Mouse (Mus musculus) spleen, adult 12 weeks (tissue): ENCODE data around the gene Cdkn1a.
"Not testable (repeated sequence)": the region's sequence is repeated elsewhere in the genome, so short reads cannot be mapped to it uniquely, and the experiment has no call there.

Experiments used
- DNase-seq: peaks from one replicate; pipeline ENCODE4 v3.0.0; 2022; ENCODE audit warnings: low spot score

The Cdkn1a gene

DNA sequence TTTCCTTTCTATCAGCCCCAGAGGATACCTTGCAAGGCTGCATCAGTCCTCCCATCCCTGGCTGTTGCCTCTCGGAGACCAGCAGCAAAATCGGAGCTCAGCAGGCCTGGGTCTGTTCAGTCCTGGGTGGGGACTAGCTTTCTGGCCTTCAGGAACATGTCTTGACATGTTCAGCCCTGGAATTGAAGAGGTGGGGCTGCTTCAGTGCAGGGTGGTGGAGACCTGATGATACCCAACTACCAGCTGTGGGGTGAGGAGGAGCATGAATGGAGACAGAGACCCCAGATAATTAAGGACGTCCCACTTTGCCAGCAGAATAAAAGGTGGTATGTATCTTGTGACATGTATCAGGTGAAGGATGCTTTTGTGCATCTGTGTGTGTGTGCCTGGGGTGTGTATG is at the start of gene Cdkn1a:
Cdkn1a (plus strand) TSS at position 201 of the 400 bp plus-strand sequence.
- no peak for DNase-seq

DNA sequence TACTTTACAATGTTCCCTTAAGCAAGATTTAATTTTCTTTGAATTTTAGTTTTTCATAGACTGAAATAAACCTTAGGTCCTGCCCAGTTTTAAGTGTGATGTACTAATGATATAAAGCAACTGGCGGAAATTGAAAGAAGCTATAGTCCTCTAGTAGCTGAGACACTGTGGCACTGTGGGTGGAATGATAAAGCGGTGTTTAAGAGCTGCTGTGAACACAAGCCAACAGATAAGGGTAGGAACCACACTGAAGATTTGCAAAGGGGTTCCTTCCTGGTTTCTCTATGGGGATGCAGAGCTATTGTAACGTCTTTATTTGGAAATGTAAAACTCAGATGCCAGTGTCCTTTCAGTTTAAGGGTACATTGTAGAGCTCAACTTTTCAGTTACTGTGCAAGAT is 49.1 kb upstream of the Cdkn1a start:
- not testable (repeated sequence) for DNase-seq

DNA sequence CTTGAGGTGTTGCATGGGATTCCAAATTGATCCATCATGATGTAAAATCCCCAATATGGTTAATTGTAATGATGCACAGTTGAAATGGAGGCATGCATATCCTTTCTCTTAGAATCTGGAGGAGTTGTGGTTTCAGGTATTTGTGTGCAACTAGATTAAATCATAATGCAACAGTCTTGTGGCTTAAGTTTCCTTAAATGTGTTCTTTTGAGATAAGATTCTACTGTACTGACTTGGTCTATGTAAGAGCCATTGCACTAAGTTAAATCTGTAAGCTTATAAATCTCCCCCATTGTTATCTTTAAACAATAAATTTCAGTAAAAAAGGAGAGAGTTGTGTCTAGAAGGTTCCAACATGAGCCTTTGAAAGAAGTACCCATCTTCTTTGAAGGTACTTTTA is 48.2 kb upstream of the Cdkn1a start:
- no peak for DNase-seq

DNA sequence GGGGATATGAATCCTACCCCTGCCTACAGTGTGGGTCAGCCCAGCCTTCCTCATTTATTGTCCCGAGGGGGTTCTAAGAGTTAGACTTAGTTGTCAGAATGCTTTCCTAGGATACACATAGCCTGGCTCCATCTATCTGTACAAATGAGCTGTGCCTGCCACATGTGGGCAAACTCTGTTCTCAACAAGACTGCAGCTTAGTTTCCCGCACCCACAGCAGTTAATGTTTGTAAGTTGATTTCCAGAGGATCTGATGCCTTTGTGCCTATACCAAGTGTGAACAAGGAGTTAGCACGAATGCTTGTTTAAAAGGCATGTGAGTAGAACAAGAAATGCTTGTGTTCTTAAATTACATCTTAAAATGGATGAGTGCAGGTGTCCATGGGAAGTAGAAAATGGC is 47.2 kb upstream of the Cdkn1a start:
- DNase-seq = no peak

DNA sequence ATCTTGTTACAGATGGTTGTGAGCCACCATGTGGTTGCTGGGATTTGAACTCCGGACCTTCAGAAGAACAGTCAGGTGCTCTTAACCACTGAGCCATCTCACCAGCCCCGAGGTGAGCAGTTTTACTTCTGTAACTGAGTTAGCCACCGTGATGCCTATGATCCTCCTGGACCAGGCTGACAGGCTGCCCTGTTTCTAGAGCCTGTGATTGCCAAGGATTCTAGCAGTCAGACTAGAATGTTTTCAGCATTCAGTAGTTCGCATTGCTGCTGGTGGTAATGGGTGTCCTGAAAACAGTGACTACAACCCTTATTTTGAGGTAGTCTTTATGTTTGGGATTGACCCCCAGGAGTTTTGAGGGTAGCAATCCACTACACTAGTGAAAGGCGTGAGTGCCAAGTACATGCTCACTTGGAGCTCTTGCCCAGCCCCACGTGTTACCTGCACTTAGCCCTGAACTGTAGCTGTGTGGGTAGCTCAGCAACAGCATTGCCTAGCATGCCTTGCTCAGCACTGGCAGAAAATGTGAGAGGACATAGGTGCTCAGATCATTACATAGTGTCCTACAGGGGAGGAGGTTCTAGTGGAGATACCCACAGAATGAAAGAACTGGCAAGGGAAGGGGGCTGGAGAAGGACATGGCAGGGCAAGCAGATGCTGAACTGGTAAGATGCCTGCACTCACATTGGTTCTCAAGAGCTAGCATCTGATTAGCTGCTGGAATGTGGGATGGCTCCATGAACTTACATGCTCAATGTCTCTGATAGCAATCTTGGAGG is 46.4 kb upstream of the Cdkn1a start:
- no peak for DNase-seq

DNA sequence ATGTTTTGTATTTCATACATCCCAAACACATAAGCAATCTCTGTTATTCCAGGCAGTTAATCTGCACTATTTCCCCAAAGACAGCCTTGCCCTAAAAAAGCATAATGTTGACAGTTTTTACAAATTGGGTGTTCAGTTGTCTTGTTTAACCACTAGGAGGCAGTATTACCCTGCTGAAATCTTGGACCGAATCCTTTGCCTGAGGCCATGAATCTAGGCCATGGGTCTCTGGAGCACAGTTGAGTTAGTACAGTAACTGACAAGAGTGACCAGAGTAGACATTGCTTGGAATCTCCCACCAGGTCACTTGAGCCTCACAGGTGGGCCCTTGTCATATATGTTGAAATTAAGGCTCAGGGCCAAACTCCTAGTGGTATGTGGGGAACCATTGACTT is 45.9 kb upstream of the Cdkn1a start:
- no peak for DNase-seq

DNA sequence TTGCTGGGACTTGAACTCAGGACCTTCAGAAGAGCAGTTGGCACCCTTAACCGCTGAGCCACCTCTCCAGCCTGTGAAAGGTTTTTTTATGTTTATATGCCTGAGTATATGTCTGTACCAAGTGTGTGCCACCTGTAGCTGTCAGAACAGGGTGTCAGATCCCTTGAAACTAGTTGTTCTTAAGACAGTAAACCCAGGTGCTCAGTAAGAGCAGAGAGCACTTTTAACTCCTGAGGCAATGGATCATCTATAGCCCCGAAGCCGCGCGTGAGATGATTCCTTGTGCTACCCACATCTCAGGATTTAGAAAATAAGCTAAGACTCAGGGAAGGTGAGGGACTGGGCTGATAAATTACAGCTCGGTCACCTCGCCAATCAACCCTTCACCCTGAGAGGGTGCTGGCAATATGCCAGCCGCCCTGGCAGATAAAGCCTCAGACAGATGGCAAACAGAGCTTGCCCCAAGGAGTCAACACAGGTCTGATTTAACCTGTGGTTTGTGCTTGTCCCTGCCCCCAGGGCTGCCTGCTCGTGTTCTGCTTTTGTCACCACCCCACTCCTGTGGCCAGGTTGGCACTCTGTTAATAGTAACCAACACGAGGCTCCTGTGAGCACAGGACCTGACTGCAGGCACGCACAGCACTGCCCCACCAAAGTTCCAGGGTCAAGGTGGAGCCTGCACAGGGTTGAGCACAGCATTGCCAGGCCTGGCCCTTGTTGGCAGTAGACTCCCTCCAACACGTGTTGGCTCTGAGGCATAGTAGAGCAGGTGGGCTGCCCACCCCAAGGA is 44.8 kb upstream of the Cdkn1a start:
- peak; percentile 43 for DNase-seq

DNA sequence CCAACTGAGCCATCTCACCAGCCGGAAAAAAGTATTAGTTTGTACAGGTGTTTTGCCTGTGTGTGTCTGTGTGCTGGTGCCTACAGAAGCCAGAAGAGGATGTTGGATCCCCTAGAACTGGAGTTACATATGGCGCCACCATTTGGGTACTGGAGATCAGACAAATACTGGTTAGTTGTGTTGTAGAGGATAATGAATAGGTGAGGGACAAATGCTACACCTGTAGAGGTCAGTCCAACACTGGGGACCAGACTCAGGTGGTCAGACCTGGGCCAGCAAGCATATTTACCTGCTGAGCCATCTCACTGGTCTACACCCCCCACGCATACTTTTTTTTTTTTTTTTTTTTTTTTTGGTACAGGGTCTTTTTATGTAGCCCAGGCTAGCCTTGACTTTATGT is 43.9 kb upstream of the Cdkn1a start:
- no peak for DNase-seq

DNA sequence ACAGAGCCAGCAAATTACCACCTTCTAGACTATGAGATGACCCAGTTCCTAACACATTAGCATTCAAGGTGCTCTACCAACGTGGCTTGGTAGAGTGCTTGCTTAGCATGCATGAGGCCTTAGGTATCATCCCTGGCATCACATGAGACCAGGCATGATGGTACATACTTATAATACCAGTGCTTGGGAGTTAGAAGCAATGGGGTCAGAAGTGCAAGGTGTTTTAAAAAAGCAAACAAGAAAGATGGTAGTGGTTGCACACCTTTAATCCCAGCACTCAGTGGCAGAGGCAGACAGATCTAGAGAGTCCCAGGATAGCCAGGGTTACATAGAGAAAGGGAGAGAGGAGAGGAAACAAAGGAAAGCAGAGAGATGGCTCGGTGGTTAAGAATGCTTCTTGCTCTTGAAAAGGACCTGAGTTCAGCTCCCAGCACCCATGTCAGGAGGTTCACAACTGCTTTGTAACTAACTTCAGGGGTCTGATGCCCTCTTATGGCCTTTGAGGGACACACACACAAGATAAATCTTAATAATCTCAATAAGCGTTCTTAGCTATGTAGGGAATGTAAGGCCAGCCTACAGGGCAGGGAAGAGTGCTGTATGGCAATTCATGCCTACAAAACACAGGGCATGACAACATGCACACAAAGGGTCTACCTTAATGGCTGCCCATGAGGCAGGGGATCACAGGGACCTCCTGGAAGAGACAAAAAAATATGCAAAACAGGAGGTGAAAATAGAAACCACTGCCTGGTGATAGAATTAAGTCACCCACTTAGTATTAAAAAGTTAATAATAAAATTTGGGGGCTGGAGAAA is 42.9 kb upstream of the Cdkn1a start:
- DNase-seq = no peak

DNA sequence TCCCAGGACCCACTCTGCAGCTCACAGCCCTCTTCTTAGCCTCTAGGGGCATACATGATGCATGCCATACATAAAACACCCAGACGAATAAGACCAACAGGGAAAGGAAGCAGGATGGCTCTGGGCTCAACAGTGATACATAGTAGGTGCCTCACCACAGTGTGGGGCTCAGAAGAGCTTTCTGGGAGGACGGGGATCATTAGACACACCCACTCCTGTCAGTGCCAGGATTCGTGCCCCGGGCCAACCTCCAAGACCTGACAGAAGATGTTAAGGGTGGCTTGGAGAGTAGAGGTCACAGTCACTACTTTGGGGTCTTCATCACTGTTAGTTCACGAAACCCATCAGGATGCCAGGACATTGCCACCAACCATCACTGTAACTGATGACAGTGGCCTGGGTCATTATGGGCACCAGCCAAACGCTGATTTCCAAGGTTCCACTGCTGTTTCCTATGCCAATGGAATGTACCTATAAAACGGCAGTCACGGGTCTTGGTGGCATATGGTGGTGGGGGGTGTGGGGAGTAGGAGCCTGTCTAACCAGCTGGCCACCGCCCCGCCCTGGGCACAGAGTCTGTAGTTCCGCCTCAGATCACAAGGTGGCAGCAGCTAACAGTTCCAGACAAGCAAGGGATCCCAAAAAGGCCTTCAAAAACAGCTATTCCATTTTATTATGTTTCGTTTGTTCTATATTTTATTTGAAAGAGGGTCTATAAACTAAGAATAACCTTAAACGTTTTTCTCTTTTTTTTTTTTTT is 41.8 kb upstream of the Cdkn1a start:
- DNase-seq = peak; percentile 64

DNA sequence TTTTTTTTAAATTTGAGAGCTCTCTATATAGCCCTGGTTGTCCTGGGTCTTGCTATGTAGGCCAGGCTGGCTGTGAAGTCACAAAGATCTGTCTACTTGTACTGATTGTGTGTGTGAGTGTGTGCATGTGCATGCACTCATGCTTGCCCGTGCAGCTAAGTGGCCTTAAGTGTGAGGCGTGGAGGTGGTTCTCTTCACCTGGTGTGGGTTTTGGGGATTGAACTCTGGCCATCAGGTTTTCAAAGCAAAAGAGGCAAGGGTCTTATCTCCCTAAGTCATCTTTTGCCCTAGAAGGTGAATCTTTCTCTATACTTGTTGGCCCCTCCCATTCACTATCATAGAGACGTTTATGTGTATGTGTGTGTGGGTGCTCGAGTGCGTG is 41.3 kb upstream of the Cdkn1a start:
- DNase-seq = no peak

DNA sequence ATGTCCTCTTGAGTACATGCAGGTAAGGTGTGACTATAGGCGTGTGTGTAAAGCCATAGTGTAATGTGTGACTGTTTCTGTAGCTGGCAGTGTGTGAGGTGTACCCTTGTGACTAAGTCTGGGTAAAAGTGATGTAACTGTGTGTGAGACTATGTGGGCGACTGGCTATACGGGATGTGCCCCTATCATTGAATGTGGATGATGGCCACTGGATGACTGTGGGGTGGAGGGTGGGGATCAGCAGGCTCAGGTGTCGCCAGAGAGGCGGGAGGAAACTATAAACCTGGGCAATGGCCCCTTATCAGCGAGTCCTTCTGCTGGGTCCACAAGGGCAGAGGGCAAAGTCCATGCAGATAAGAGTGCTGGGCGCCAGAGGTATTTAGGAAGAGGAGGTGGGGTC is 40.9 kb upstream of the Cdkn1a start:
- no peak for DNase-seq

DNA sequence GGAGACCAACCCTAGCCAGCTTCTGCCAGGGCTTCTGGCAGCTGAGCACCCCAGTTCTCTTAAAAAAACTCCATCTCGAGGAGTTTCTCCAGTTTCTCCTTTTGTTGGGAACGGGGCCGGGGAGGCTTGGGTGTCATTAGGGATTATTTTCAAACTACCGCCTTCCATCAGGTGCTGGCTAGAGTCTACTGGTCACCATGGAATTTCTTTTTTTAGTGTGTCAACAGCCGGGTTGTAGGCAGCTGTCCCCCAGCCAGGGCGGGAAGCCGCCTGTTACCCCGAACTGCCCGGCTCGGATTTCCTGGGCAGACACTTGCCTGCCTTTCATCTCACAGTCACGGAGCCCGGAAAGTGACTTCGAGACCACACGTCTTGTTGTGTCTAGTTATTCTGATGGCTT is 40.0 kb upstream of the Cdkn1a start:
- DNase-seq = no peak

DNA sequence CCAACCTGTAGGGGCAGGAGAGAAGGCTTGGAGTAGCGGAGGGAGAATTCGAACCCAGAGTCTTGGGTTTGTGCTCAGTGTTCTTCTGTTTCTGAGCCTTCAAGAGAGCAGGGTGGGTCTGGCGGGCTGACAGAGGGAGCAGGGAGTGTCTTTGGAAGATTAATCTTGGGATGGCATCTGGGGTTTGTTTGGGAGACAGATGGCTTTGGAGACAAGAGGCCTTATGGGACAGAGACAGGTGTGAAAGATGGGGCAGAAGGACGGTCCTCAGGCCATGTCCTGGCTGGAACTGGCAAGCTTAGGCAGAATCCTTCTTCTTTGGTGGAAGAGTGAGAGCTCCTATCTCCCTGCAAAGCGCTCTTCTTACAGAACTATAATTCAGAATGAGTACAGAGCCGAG is 37.7 kb upstream of the Cdkn1a start:
- DNase-seq = no peak

DNA sequence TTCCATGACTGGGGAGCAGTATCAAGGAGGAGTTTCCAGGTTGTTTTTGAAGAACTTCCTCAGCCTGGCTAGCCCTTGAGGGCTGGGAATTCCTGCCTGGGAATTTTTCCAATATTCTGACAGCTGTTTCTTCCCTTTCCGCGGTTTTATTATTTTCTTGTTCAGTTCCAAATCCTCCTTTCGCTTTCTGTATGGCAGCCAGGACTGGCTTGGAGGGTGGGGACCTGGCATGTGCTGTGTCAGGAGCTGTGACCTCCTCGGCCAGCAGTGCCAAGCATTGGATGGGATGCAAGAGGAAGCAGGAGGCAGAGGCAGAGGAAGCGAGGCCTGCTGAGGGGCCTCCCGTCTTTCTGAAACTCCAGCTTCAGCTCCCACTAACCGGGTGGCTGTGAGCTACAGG is 36.9 kb upstream of the Cdkn1a start:
- no peak for DNase-seq

DNA sequence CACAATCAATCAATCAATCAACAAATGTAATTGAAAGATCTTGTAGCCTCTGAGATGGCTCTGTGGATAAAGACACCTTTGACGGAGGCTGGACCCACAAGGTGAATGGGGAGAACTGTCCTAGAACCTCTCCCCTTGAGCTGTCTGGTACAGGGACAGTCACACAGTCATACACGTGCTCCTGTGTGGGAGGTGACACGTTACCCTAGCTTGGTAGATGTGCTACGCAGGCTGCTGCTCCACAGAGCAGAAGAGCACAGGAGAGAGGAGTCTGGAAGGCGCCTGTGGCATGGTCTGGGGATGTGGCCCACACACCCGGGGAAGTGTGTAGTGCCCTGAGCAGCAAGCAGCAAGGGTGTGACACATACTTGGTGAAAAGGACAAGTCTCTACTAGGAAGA is 36.3 kb upstream of the Cdkn1a start:
- no peak for DNase-seq

DNA sequence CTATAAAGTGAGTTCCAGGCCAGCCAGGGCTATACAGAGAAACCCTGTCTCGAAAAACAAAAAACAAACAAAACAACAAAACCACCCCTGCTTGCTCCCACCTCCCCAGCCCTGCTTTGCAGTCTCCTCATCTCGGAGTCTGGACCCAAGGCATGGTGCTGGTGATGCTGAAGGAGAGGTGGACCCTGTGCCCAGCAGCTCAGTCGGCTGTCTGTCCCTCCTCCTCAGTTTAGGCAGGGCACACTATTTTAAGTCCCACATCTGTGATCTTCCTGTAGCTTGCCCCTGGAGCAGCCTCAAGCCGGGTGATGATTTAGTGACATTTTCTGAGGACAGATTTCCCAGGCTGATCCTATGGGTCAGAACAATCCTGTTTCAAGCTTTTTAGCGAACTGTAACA is 35.2 kb upstream of the Cdkn1a start:
- no peak for DNase-seq

DNA sequence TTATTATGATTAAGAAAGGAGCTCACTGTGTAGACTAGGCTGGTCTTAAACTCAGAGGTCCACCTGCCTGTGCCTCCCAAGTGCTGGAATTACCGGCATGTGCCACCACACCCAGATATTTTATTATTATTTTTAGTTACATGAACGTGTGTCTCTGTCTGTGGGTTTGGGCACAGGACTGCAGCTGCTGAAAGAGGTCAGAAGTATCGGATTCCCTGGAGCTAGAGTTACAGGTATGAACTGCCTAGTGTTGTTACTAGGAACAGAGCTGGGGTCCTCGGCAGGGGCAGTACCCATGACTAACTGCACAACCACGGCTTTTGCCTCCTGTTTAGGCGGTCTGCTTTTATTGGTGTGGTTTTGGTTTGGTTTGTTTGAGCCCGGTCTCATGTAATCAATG is 34.6 kb upstream of the Cdkn1a start:
- DNase-seq = no peak

DNA sequence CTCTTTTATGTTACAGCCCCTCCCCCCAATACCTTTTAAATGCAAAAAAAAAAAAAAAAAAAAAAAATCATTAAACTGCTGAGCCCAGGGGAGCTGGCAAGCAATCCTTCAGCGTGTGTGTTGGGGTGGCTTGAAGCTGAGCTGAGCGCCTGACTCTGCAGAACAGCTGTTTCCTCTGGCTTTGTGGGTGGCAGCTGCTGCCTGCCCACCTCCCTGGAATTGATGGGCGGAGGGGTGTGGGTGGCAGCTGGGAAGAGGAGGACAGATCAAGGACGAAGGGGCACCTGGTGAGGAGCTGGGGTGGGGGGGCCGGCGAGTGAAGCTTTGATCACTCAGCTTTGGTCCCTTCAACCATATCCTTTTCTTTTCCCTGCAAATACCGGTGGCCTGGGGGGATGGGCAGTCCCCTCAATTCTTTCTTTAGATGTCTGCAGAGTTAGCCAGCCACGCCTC is 34.1 kb upstream of the Cdkn1a start:
- DNase-seq = no peak

DNA sequence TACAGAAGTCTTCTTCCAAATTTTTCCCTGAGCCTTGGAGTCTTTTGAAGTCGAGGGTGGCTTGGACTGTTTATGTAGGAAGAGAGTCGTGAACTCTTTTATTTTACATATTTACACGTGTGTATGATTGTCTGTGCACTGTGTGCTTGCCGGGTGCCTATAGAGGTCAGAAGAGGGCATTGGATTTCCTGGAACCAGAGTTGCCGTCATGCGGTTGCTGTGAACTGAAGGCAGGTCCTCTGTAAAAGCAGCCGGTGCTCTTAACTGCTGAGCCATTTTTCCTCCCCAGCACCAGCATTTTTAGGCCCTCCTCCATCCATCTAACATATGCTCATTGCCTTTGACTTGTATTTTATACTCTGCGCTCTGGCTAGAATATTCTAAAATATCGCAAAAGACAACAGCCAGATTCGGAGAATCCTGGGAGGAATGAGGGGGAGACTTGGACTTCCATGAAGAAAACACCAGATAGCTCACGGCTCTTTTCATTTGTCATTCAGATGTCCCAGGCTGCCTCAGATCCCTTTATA is 33.4 kb upstream of the Cdkn1a start:
- DNase-seq = no peak

DNA sequence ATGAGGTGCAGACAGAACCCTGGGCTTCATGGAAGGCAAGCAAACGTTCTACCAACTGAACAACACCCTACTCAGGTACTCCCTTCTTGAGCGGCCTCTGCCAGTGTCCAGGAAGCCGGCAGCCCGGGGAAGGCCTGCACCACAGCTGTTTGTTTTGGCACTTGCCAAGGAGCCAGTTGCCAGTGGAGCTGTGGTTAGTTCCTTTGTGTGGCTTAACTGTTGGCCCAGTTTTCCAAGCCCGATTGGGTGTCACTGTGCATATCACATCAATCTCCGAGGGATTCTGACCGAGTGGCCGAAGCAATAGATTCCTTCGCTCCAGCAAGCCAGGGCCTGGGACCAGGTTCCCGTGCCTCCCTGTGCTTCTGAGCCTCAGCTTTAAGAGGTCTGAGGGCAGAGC is 32.8 kb upstream of the Cdkn1a start:
- no peak for DNase-seq

DNA sequence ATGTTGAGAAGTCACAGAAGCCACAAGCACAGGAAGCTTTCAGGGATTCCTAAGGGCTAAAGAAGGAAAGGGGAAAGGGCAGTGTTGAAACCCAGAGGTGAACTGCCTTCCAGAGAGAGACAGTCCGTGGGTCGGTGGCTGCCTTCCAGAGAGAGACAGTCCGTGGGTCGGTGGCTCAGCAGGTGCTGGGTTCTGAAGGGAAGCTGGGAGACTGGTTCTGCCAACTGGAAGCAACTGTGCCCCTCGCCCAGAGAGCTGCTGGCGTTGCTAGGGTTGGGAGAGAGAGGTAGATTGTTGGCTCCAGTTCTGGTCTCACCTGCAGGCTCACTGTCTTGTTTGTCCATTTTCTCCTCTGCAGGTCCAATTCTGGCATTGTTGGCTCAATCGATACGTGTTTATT is 32.3 kb upstream of the Cdkn1a start:
- no peak for DNase-seq
